Mouse (Mus musculus): Measurements from ENCODE around the gene Acoxl. TPM values are rescaled to one million over a fixed set of nuclear protein-coding genes. Genes with fewer than 3 reads are reported as not detected.

The Acoxl gene
- polyA plus RNA-seq, 1 experiment from 2014 or later = 0.28 TPM

- no peak for ATAC-seq (replicated peaks; ENCODE audit: insufficient number of reproducible peaks, insufficient read depth, low FRiP score, low read depth)
- H3K4me2 ChIP-seq = no peak overlapping the region
- H3K36me3 ChIP-seq = no peaks in the 10 kb centered on the region
- no peak overlapping the region for H3K9ac ChIP-seq
- WGBS = 59% methylated on average over 5 of the region's 5 CpGs
- H3K9me3 ChIP-seq (replicated peaks) = no peaks in the 10 kb centered on the region
- 0 out of 2 replicates have a peak, but pooled peaks cover 2% of the 10 kb centered on the region for H3K4me1 ChIP-seq (replicated peaks)
- no peak overlapping the region for H3K4me3 ChIP-seq
- no peaks in the 10 kb centered on the region for H3K27me3 ChIP-seq
- no peak overlapping the region for H3K27ac ChIP-seq
Measured at GRCm38 (mm10) chr2:127923077-127923680, 84.5 kb downstream of the Acoxl start.

- ATAC-seq (replicated peaks; ENCODE audit: insufficient number of reproducible peaks, insufficient read depth, low FRiP score, low read depth) = no peak
- 79% methylated on average over 9 of the region's 9 CpGs for WGBS
- no peak overlapping the region for H3K9ac ChIP-seq
- 0 out of 2 replicates have a peak, but pooled peaks cover 4% of the 10 kb centered on the region for H3K27me3 ChIP-seq
- H3K9me3 ChIP-seq (replicated peaks) = no peaks in the 10 kb centered on the region
- H3K4me1 ChIP-seq (replicated peaks) = peaks cover 6% of the 10 kb centered on the region; the same call in 1 of the 2 replicates
- H3K4me2 ChIP-seq = no peak overlapping the region
- H3K4me3 ChIP-seq = no peak overlapping the region
- H3K36me3 ChIP-seq = no peaks in the 10 kb centered on the region
- H3K27ac ChIP-seq = no peak overlapping the region
Measured at GRCm38 (mm10) chr2:127926679-127927324, 88.1 kb downstream of the Acoxl start.

- H3K27me3 ChIP-seq = 0 out of 2 replicates have a peak, but pooled peaks cover 4% of the 10 kb centered on the region
- H3K4me1 ChIP-seq (replicated peaks) = peaks cover 4% of the 10 kb centered on the region; the same call in 1 of the 2 replicates
- no peak overlapping the region for H3K9ac ChIP-seq
- ATAC-seq (replicated peaks; ENCODE audit: insufficient number of reproducible peaks, insufficient read depth, low FRiP score, low read depth) = no peak
- H3K27ac ChIP-seq = no peak overlapping the region
- H3K36me3 ChIP-seq = no peaks in the 10 kb centered on the region
- H3K4me2 ChIP-seq = no peak overlapping the region
- no peak overlapping the region for H3K4me3 ChIP-seq
- 42% methylated on average over 15 of the region's 15 CpGs for WGBS
- H3K9me3 ChIP-seq (replicated peaks) = no peaks in the 10 kb centered on the region
Measured at GRCm38 (mm10) chr2:127927452-127928273, 89.0 kb downstream of the Acoxl start.

GRCm38 (mm10) chr2:127928279-127928678, 89.6 kb downstream of the Acoxl start:
- Histone ChIP-seq H3K9me3 (replicated peaks) (no peaks in the 10 kb centered on the region), H3K27me3 (0 out of 2 replicates have a peak, but pooled peaks cover 4% of the 10 kb centered on the region), H3K4me2 (no peak overlapping the region), H3K36me3 (no peaks in the 10 kb centered on the region), H3K4me1 (replicated peaks) (peaks cover 4% of the 10 kb centered on the region; the same call in 1 of the 2 replicates), H3K27ac (no peak overlapping the region), H3K4me3 (no peak overlapping the region), H3K9ac (no peak overlapping the region)
- WGBS = 56% methylated on average over 5 of the region's 5 CpGs
- ATAC-seq (replicated peaks; ENCODE audit: insufficient number of reproducible peaks, insufficient read depth, low FRiP score, low read depth) = no peak

GRCm38 (mm10) chr2:127928871-127929270, 90.2 kb downstream of the Acoxl start:
- WGBS = 57% methylated on average over 4 of the region's 4 CpGs
- no peaks in the 10 kb centered on the region for H3K9me3 ChIP-seq (replicated peaks)
- H3K36me3 ChIP-seq = no peaks in the 10 kb centered on the region
- no peak overlapping the region for H3K4me3 ChIP-seq
- peaks cover 4% of the 10 kb centered on the region; the same call in 1 of the 2 replicates for H3K4me1 ChIP-seq (replicated peaks)
- ATAC-seq (replicated peaks; ENCODE audit: insufficient number of reproducible peaks, insufficient read depth, low FRiP score, low read depth) = no peak
- 0 out of 2 replicates have a peak, but pooled peaks cover 4% of the 10 kb centered on the region for H3K27me3 ChIP-seq
- H3K4me2 ChIP-seq = no peak overlapping the region
- no peak overlapping the region for H3K27ac ChIP-seq
- no peak overlapping the region for H3K9ac ChIP-seq

- Histone ChIP-seq H3K9me3 (replicated peaks) (no peaks in the 10 kb centered on the region), H3K4me2 (no peak overlapping the region), H3K9ac (no peak overlapping the region), H3K36me3 (no peaks in the 10 kb centered on the region), H3K27me3 (0 out of 2 replicates have a peak, but pooled peaks cover 7% of the 10 kb centered on the region), H3K4me1 (replicated peaks) (peaks cover 4% of the 10 kb centered on the region; the same call in 1 of the 2 replicates), H3K4me3 (no peak overlapping the region), H3K27ac (no peak overlapping the region)
- no peak for ATAC-seq (replicated peaks; ENCODE audit: insufficient number of reproducible peaks, insufficient read depth, low FRiP score, low read depth)
- WGBS = 60% methylated on average over 6 of the region's 6 CpGs
Measured at GRCm38 (mm10) chr2:127929939-127930715, 91.5 kb downstream of the Acoxl start.

- no peak overlapping the region for H3K4me3 ChIP-seq
- no peak overlapping the region for H3K4me2 ChIP-seq
- H3K27ac ChIP-seq = no peak overlapping the region
- 68% methylated on average over 4 of the region's 4 CpGs for WGBS
- H3K9ac ChIP-seq = no peak overlapping the region
- no peaks in the 10 kb centered on the region for H3K36me3 ChIP-seq
- ATAC-seq (replicated peaks; ENCODE audit: insufficient number of reproducible peaks, insufficient read depth, low FRiP score, low read depth) = no peak
- peaks cover 4% of the 10 kb centered on the region; the same call in 1 of the 2 replicates for H3K4me1 ChIP-seq (replicated peaks)
- H3K27me3 ChIP-seq = 0 out of 2 replicates have a peak, but pooled peaks cover 7% of the 10 kb centered on the region
- H3K9me3 ChIP-seq (replicated peaks) = no peaks in the 10 kb centered on the region
Measured at GRCm38 (mm10) chr2:127931576-127931975, 92.9 kb downstream of the Acoxl start.

GRCm38 (mm10) chr2:127933531-127933931, 94.9 kb downstream of the Acoxl start:
- Histone ChIP-seq H3K9ac (no peak overlapping the region), H3K27me3 (0 out of 2 replicates have a peak, but pooled peaks cover 7% of the 10 kb centered on the region), H3K4me3 (no peak overlapping the region), H3K27ac (no peak overlapping the region), H3K9me3 (replicated peaks) (no peaks in the 10 kb centered on the region), H3K4me1 (replicated peaks) (peaks cover 3% of the 10 kb centered on the region; the same call in 1 of the 2 replicates), H3K4me2 (no peak overlapping the region), H3K36me3 (no peaks in the 10 kb centered on the region)
- 85% methylated on average over 3 of the region's 3 CpGs for WGBS
- no peak for ATAC-seq (replicated peaks; ENCODE audit: insufficient number of reproducible peaks, insufficient read depth, low FRiP score, low read depth)

- Histone ChIP-seq H3K9ac (no peak overlapping the region), H3K4me1 (replicated peaks) (no peaks in the 10 kb centered on the region), H3K27ac (no peak overlapping the region), H3K9me3 (replicated peaks) (no peaks in the 10 kb centered on the region), H3K4me3 (no peak overlapping the region), H3K27me3 (0 out of 2 replicates have a peak, but pooled peaks cover 3% of the 10 kb centered on the region), H3K36me3 (no peaks in the 10 kb centered on the region), H3K4me2 (no peak overlapping the region)
- 78% methylated on average over 3 of the region's 3 CpGs for WGBS
- ATAC-seq (replicated peaks; ENCODE audit: insufficient number of reproducible peaks, insufficient read depth, low FRiP score, low read depth) = no peak
Measured at GRCm38 (mm10) chr2:127937079-127937478, 98.4 kb downstream of the Acoxl start.

- Histone ChIP-seq H3K4me2 (no peak overlapping the region), H3K9me3 (replicated peaks) (no peaks in the 10 kb centered on the region), H3K4me1 (replicated peaks) (no peaks in the 10 kb centered on the region), H3K4me3 (no peak overlapping the region), H3K36me3 (no peaks in the 10 kb centered on the region), H3K27ac (no peak overlapping the region), H3K9ac (no peak overlapping the region), H3K27me3 (0 out of 2 replicates have a peak, but pooled peaks cover 3% of the 10 kb centered on the region)
- WGBS = 82% methylated on average over 2 of the region's 2 CpGs
- ATAC-seq (replicated peaks; ENCODE audit: insufficient number of reproducible peaks, insufficient read depth, low FRiP score, low read depth) = no peak
Measured at GRCm38 (mm10) chr2:127939206-127939605, 100.5 kb downstream of the Acoxl start.
